15 mouse cellular contexts compared by ENCODE assay signal in genomic region chr12:85956251-85956650, GRCm38 (mm10).
A peak's percentile ranks its signal among the peaks of the same experiment; 100 is the strongest.
DNase-seq lines count a peak whose midpoint lies in the region; TF ChIP-seq lines count a peak whose summit lies in the region.
"Had no signal": no experiment of that assay in that cellular context is flagged by ENCODE, and none has a peak within 500 bp of the region (broad histone marks: within the 10 kb centered on the region; RNA-seq: fewer than 3 reads in every experiment).

No protein-coding gene starts in this region.

- H3K27ac ChIP-seq in heart, embryonic 10.5 days: peak overlapping the region; percentile 6; the same call in 1 of the 2 replicates
- H3K27ac ChIP-seq in embryonic fibroblast, embryonic 13.5 days (ENCODE audit: insufficient read depth, low read length): peak overlapping the region; percentile 60
- H3K27ac ChIP-seq in left cerebral cortex, adult 2 months: peak overlapping the region; percentile 86
- H3K27ac ChIP-seq: midbrain, embryonic 10.5 days had no signal

- no peak for DNase-seq in heart, embryonic 10.5 days (ENCODE audit: low spot score)
- DNase-seq in heart, adult 18-20 months: no peak
- DNase-seq in left cerebral cortex, adult 2 months (ENCODE audit: extremely low spot score in 1 of 2, low spot score in 2 of 2): peak; percentile 68 to 73
- peak; percentile 71 to 77 for DNase-seq in right cerebral cortex, postnatal 10 days (ENCODE audit: low spot score in 2 of 2)
- no peak for DNase-seq in gastrocnemius, postnatal 14 days
- DNase-seq in cerebellum, adult 11-12 months: no peak
- DNase-seq in kidney, postnatal 36 days: no peak
- DNase-seq: adrenal gland, postnatal 25 days; cerebellum, adult 18-20 months; heart, postnatal 36 days; kidney, adult 11 months; lung, adult 18-20 months had no signal

- intact Hi-C loops in left cerebral cortex, adult 2 months (cut with DNase I): loop anchor here (2.0 kb wide), 1 partner anchor 45 kb away; no protein-coding TSS in a partner anchor
- intact Hi-C loops in gastrocnemius, postnatal 14 days (cut with DNase I; ENCODE audit: low total_unique reads): no loop called here

- no peak overlapping the region for H3K4me3 ChIP-seq in heart, embryonic 10.5 days
- no peak overlapping the region for H3K4me3 ChIP-seq in embryonic fibroblast, embryonic 13.5 days (ENCODE audit: insufficient read depth, low read length)
- no peak overlapping the region for H3K4me3 ChIP-seq in left cerebral cortex, adult 2 months
- H3K4me3 ChIP-seq: midbrain, embryonic 10.5 days had no signal

- 78% methylated on average over 6 of the region's 6 CpGs for WGBS in heart, embryonic 10.5 days

- no peaks in the 10 kb centered on the region for H3K27me3 ChIP-seq in heart, embryonic 10.5 days (ENCODE audit: insufficient read depth, poor library complexity, severe bottlenecking)
- H3K27me3 ChIP-seq: Patski had no signal

- peaks cover 25% of the 10 kb centered on the region for H3K4me1 ChIP-seq in heart, embryonic 10.5 days
- H3K4me1 ChIP-seq in embryonic fibroblast, embryonic 13.5 days (ENCODE audit: control insufficient read depth, insufficient read depth, low read length): peaks cover 27% of the 10 kb centered on the region
- H3K4me1 ChIP-seq: midbrain, embryonic 10.5 days had no signal

- TF ChIP-seq POLR2A in embryonic fibroblast, embryonic 13.5 days (IDR thresholded peaks at IDR 0.05; ENCODE audit: low read depth, low read length): no peak

- TF ChIP-seq CTCF in embryonic fibroblast, embryonic 13.5 days (IDR thresholded peaks at IDR 0.05; ENCODE audit: borderline replicate concordance, insufficient read depth, low read length): no peak
- no peak for TF ChIP-seq CTCF in left cerebral cortex, adult 2 months (IDR thresholded peaks at IDR 0.05)

- no peaks in the 10 kb centered on the region for H3K9me3 ChIP-seq in heart, embryonic 10.5 days
- H3K9me3 ChIP-seq: midbrain, embryonic 10.5 days had no signal

- peaks cover 19% of the 10 kb centered on the region; the same call in 1 of the 2 replicates for H3K36me3 ChIP-seq in heart, embryonic 10.5 days

Comparison
In these comparisons a context has a peak if more than half of its experiments do, and no peak if none do; other contexts are left out.
1. DNase-seq: peak in left cerebral cortex, adult 2 months (2 of 2) and right cerebral cortex, postnatal 10 days (2 of 2); none in heart, embryonic 10.5 days (single experiment), heart, adult 18-20 months (0 of 2), gastrocnemius, postnatal 14 days (single experiment), cerebellum, adult 11-12 months (single experiment) and kidney, postnatal 36 days (0 of 2).
2. H3K27ac ChIP-seq: peak in every context shown above with its lines; median percentile 86 in left cerebral cortex, adult 2 months; 60 in embryonic fibroblast, embryonic 13.5 days; 6 in heart, embryonic 10.5 days.